In genomic region chr9:87740241-87740645, GRCm38 (mm10) we compare ENCODE assay signal across 9 mouse cellular contexts. TPM values are rescaled to one million over a fixed set of nuclear protein-coding genes. Genes with fewer than 3 reads are reported as not detected.
DNase-seq lines count a peak whose midpoint lies in the region; ATAC-seq lines count a peak whose summit lies in the region.
"Had no signal": no experiment of that assay in that cellular context is flagged by ENCODE, and none has a peak within 500 bp of the region (broad histone marks: within the 10 kb centered on the region; RNA-seq: fewer than 3 reads in every experiment).

No protein-coding gene starts in this region.

- H3K9me3 ChIP-seq in heart, embryonic 11.5 days (replicated peaks; ENCODE audit: control insufficient read depth, low read length), result no peaks in the 10 kb centered on the region
- no peaks in the 10 kb centered on the region for H3K9me3 ChIP-seq in embryonic facial prominence, embryonic 10.5 days
- H3K9me3 ChIP-seq in hindbrain, embryonic 10.5 days, result no peaks in the 10 kb centered on the region
- no peaks in the 10 kb centered on the region for H3K9me3 ChIP-seq in midbrain, embryonic 14.5 days (ENCODE audit: control insufficient read depth, low read length)

- 4% methylated on average over 20 of the region's 20 CpGs for WGBS in heart, embryonic 11.5 days (ENCODE audit: insufficient replicate concordance)
- 1% methylated on average over 20 of the region's 20 CpGs for WGBS in embryonic facial prominence, embryonic 10.5 days
- WGBS in hindbrain, embryonic 10.5 days, result 1% methylated on average over 20 of the region's 20 CpGs
- 1% methylated on average over 20 of the region's 20 CpGs for WGBS in midbrain, embryonic 14.5 days

- DNase-seq in heart, postnatal 25 days (ENCODE audit: low spot score), result no peak
- peak; percentile 60 for DNase-seq in embryonic facial prominence, embryonic 10.5 days (ENCODE audit: low spot score)
- DNase-seq in hindbrain, embryonic 10.5 days (ENCODE audit: low spot score), result peak; percentile 70
- peak; percentile 47 for DNase-seq in midbrain, embryonic 14.5 days
- DNase-seq in adrenal gland, adult 18-20 months (ENCODE audit: low spot score in 2 of 2), result no peak
- DNase-seq in layer of hippocampus, adult 9-11 months, result no peak
- DNase-seq in thymus, postnatal 0 days (ENCODE audit: low spot score), result no peak

- peaks cover 6% of the 10 kb centered on the region for H3K4me1 ChIP-seq in heart, embryonic 11.5 days (ENCODE audit: control insufficient read depth, insufficient read depth, low read length)
- H3K4me1 ChIP-seq in embryonic facial prominence, embryonic 10.5 days, result peaks cover 20% of the 10 kb centered on the region
- H3K4me1 ChIP-seq in hindbrain, embryonic 10.5 days (replicated peaks), result peaks cover 22% of the 10 kb centered on the region
- no peaks in the 10 kb centered on the region for H3K4me1 ChIP-seq in midbrain, embryonic 14.5 days (ENCODE audit: control insufficient read depth, insufficient read depth, low read length)

- H3K4me3 ChIP-seq in heart, embryonic 11.5 days (ENCODE audit: low read depth, low read length), result peak overlapping the region; percentile 45
- H3K4me3 ChIP-seq in embryonic facial prominence, embryonic 10.5 days, result peak overlapping the region; percentile 53
- H3K4me3 ChIP-seq in hindbrain, embryonic 10.5 days, result peak overlapping the region; percentile 49
- H3K4me3 ChIP-seq in midbrain, embryonic 14.5 days (replicated peaks; ENCODE audit: low read depth, low read length), result peak overlapping the region; percentile 16; the same call in 1 of the 2 replicates

- H3K27ac ChIP-seq in heart, embryonic 11.5 days (ENCODE audit: low read depth, low read length), result no peak overlapping the region
- no peak overlapping the region for H3K27ac ChIP-seq in embryonic facial prominence, embryonic 10.5 days (replicated peaks)
- no peak overlapping the region for H3K27ac ChIP-seq in hindbrain, embryonic 10.5 days
- no peak overlapping the region for H3K27ac ChIP-seq in midbrain, embryonic 14.5 days (replicated peaks; ENCODE audit: low read depth, low read length)
- H3K27ac ChIP-seq: macrophage had no signal

- H3K4me2 ChIP-seq in heart, embryonic 11.5 days, result peak overlapping the region; percentile 86
- peak overlapping the region; percentile 35 for H3K4me2 ChIP-seq in midbrain, embryonic 14.5 days (ENCODE audit: low read length)

- intact Hi-C loops in heart, postnatal 25 days (cut with DNase I), result loop anchor here (5.0 to 10.0 kb wide), 2 partner anchors 33 to 315 kb away; no protein-coding TSS in a partner anchor

- H3K9ac ChIP-seq in heart, embryonic 11.5 days (ENCODE audit: low read depth, low read length), result no peak overlapping the region
- no peak overlapping the region for H3K9ac ChIP-seq in midbrain, embryonic 14.5 days (replicated peaks; ENCODE audit: low read length)

- H3K36me3 ChIP-seq in heart, embryonic 11.5 days (ENCODE audit: control insufficient read depth, insufficient read depth, low read length), result no peaks in the 10 kb centered on the region
- H3K36me3 ChIP-seq in embryonic facial prominence, embryonic 10.5 days (replicated peaks), result no peaks in the 10 kb centered on the region
- H3K36me3 ChIP-seq in hindbrain, embryonic 10.5 days, result no peaks in the 10 kb centered on the region
- H3K36me3 ChIP-seq in midbrain, embryonic 14.5 days (ENCODE audit: control insufficient read depth, insufficient read depth, low read length), result no peaks in the 10 kb centered on the region

- ATAC-seq in heart, embryonic 11.5 days (replicated peaks; ENCODE audit: insufficient number of reproducible peaks, low FRiP score, low TSS enrichment), result peak; percentile 40
- ATAC-seq in midbrain, embryonic 14.5 days (ENCODE audit: low FRiP score, low TSS enrichment), result peak; percentile 36; the same call in 1 of the 2 replicates

- peaks cover 74% of the 10 kb centered on the region for H3K27me3 ChIP-seq in heart, embryonic 11.5 days (ENCODE audit: control insufficient read depth, insufficient read depth, low read length)
- H3K27me3 ChIP-seq in embryonic facial prominence, embryonic 10.5 days (replicated peaks; ENCODE audit: low read depth, poor library complexity, severe bottlenecking), result peaks cover 84% of the 10 kb centered on the region
- peaks cover 81% of the 10 kb centered on the region for H3K27me3 ChIP-seq in hindbrain, embryonic 10.5 days (ENCODE audit: insufficient read depth, poor library complexity, severe bottlenecking)
- peaks cover 70% of the 10 kb centered on the region for H3K27me3 ChIP-seq in midbrain, embryonic 14.5 days (ENCODE audit: control insufficient read depth, insufficient read depth, low read length)

RNA-seq across cellular contexts. Expression of gene Tbx18, which starts 9.2 kb away (rescaled TPM):
- 15.9 and 16.7 TPM in 2 replicates for polyA plus RNA-seq in heart, embryonic 11.5 days (2014; fragmentation: Nextera tagmentation; extraction: Ambion mirVana)
- 1 to 10 TPM; 4.4 to 6.1 TPM for total RNA-seq in heart, postnatal 25 days (2021)
- polyA plus RNA-seq in embryonic facial prominence, embryonic 10.5 days (2016; fragmentation: Nextera tagmentation; extraction: Ambion mirVana), result 2.6 and 2.8 TPM in 2 replicates
- polyA plus RNA-seq in hindbrain, embryonic 10.5 days (2016; fragmentation: Nextera tagmentation; extraction: Ambion mirVana), result 2.9 and 4.8 TPM in 2 replicates
- 0.08 and 3.2 TPM in 2 replicates for polyA plus RNA-seq in midbrain, embryonic 14.5 days (2014; fragmentation: Nextera tagmentation; extraction: Ambion mirVana)
- 1 to 10 TPM in 1 of 2 experiments, under 1 TPM in 1; 0.70 to 1.4 TPM for total RNA-seq in adrenal gland, adult 18-20 months (2021)
- polyA plus RNA-seq in thymus, postnatal 0 days (2015; fragmentation: Nextera tagmentation; extraction: Ambion mirVana), result 0.27 and 0.31 TPM in 2 replicates
- polyA plus RNA-seq: macrophage had no signal

Comparison
In these comparisons a context has a peak if more than half of its experiments do, and no peak if none do; other contexts are left out.
1. DNase-seq: peak in embryonic facial prominence, embryonic 10.5 days (single experiment), hindbrain, embryonic 10.5 days (single experiment) and midbrain, embryonic 14.5 days (single experiment); none in heart, postnatal 25 days (single experiment), adrenal gland, adult 18-20 months (0 of 2), layer of hippocampus, adult 9-11 months (single experiment) and thymus, postnatal 0 days (single experiment).
2. Peak in every context shown above with its lines, with median percentiles within 50 percentile points of each other: H3K4me3 ChIP-seq.